Mouse (Mus musculus): ENCODE results near the gene Tmc7.

- TF ChIP-seq CTCF (IDR thresholded peaks at IDR 0.05; ENCODE audit: borderline replicate concordance, control insufficient read depth, extremely low read depth, insufficient read depth, low read length, poor library complexity) (no peak), POLR2A (IDR thresholded peaks at IDR 0.05; ENCODE audit: control insufficient read depth, extremely low read depth, insufficient read depth, low read length, poor library complexity) (no peak)
Observed at GRCm38 (mm10) chr7:118535076-118535475, 49.5 kb downstream of the Tmc7 start.

Data from thymus, adult 2 months (tissue).